Mouse (Mus musculus): ENCODE measurements around the gene Eid2. TPM values are rescaled to one million over a fixed set of nuclear protein-coding genes. Genes with fewer than 3 reads are reported as not detected.

Eid2 gene
- polyA plus RNA-seq, 1 experiment from 2014 or later = 19.9 TPM

- WGBS = 75% methylated on average over 6 of the region's 6 CpGs
Observed at GRCm38 (mm10) chr7:28255476-28255875, 12.2 kb upstream of the Eid2 start.

GRCm38 (mm10) chr7:28262861-28263260 is 4.8 kb upstream of the Eid2 start:
- Histone ChIP-seq H3K4me2 (ENCODE audit: low read depth, low read length) (no peak overlapping the region), H3K4me1 (ENCODE audit: control insufficient read depth, insufficient read depth, low read length) (no peaks in the 10 kb centered on the region), H3K27ac (replicated peaks; ENCODE audit: low read depth, low read length) (no peak overlapping the region), H3K9me3 (replicated peaks; ENCODE audit: control insufficient read depth, low read length) (no peaks in the 10 kb centered on the region), H3K4me3 (ENCODE audit: low read depth, low read length) (no peak overlapping the region), H3K36me3 (replicated peaks; ENCODE audit: control insufficient read depth, insufficient read depth, low read depth, low read length) (no peaks in the 10 kb centered on the region), H3K27me3 (ENCODE audit: control insufficient read depth, insufficient read depth, low read length) (no peaks in the 10 kb centered on the region), H3K9ac (replicated peaks; ENCODE audit: low read length) (no peak overlapping the region)
- WGBS = 38% methylated on average over 5 of the region's 5 CpGs
- ATAC-seq (replicated peaks; ENCODE audit: insufficient number of reproducible peaks, low FRiP score, low TSS enrichment, low read depth) = no peak
- no peak for DNase-seq (ENCODE audit: low spot score)

More at GRCm38 (mm10) chr7:28255476-28255875, 12.2 kb upstream of the Eid2 start:
- no peak overlapping the region for H3K4me3 ChIP-seq (ENCODE audit: low read depth, low read length)
- no peaks in the 10 kb centered on the region for H3K4me1 ChIP-seq (ENCODE audit: control insufficient read depth, insufficient read depth, low read length)
- H3K27ac ChIP-seq (replicated peaks; ENCODE audit: low read depth, low read length) = no peak overlapping the region
- no peak overlapping the region for H3K9ac ChIP-seq (replicated peaks; ENCODE audit: low read length)
- DNase-seq (ENCODE audit: low spot score) = no peak
- ATAC-seq (replicated peaks; ENCODE audit: insufficient number of reproducible peaks, low FRiP score, low TSS enrichment, low read depth) = no peak
- H3K27me3 ChIP-seq (ENCODE audit: control insufficient read depth, insufficient read depth, low read length) = no peaks in the 10 kb centered on the region
- no peaks in the 10 kb centered on the region for H3K9me3 ChIP-seq (replicated peaks; ENCODE audit: control insufficient read depth, low read length)
- H3K4me2 ChIP-seq (ENCODE audit: low read depth, low read length) = no peak overlapping the region
- no peaks in the 10 kb centered on the region for H3K36me3 ChIP-seq (replicated peaks; ENCODE audit: control insufficient read depth, insufficient read depth, low read depth, low read length)

GRCm38 (mm10) chr7:28263786-28264185 is 3.9 kb upstream of the Eid2 start:
- no peaks in the 10 kb centered on the region for H3K9me3 ChIP-seq (replicated peaks; ENCODE audit: control insufficient read depth, low read length)
- no peaks in the 10 kb centered on the region for H3K4me1 ChIP-seq (ENCODE audit: control insufficient read depth, insufficient read depth, low read length)
- H3K4me2 ChIP-seq (ENCODE audit: low read depth, low read length) = no peak overlapping the region
- no peak overlapping the region for H3K27ac ChIP-seq (replicated peaks; ENCODE audit: low read depth, low read length)
- ATAC-seq (replicated peaks; ENCODE audit: insufficient number of reproducible peaks, low FRiP score, low TSS enrichment, low read depth) (no peak), DNase-seq (ENCODE audit: low spot score) (peak; percentile 92)
- no peaks in the 10 kb centered on the region for H3K27me3 ChIP-seq (ENCODE audit: control insufficient read depth, insufficient read depth, low read length)
- no peak overlapping the region for H3K9ac ChIP-seq (replicated peaks; ENCODE audit: low read length)
- no peak overlapping the region for H3K4me3 ChIP-seq (ENCODE audit: low read depth, low read length)
- H3K36me3 ChIP-seq (replicated peaks; ENCODE audit: control insufficient read depth, insufficient read depth, low read depth, low read length) = no peaks in the 10 kb centered on the region
- 7% methylated on average over 15 of the region's 15 CpGs for WGBS

- Histone ChIP-seq H3K4me3 (ENCODE audit: low read depth, low read length) (no peak overlapping the region), H3K27me3 (ENCODE audit: control insufficient read depth, insufficient read depth, low read length) (no peaks in the 10 kb centered on the region), H3K9me3 (replicated peaks; ENCODE audit: control insufficient read depth, low read length) (no peaks in the 10 kb centered on the region), H3K36me3 (replicated peaks; ENCODE audit: control insufficient read depth, insufficient read depth, low read depth, low read length) (no peaks in the 10 kb centered on the region), H3K27ac (replicated peaks; ENCODE audit: low read depth, low read length) (no peak overlapping the region), H3K4me1 (ENCODE audit: control insufficient read depth, insufficient read depth, low read length) (no peaks in the 10 kb centered on the region), H3K9ac (replicated peaks; ENCODE audit: low read length) (no peak overlapping the region), H3K4me2 (ENCODE audit: low read depth, low read length) (no peak overlapping the region)
- DNase-seq (ENCODE audit: low spot score) = no peak
- whole genome bisulfite sequencing = 91% methylated on average over 13 of the region's 13 CpGs
- no peak for ATAC-seq (replicated peaks; ENCODE audit: insufficient number of reproducible peaks, low FRiP score, low TSS enrichment, low read depth)
Observed at GRCm38 (mm10) chr7:28265391-28265790, 2.3 kb upstream of the Eid2 start.

GRCm38 (mm10) chr7:28268042-28268531 is 406 bp downstream of the Eid2 start:
- H3K9ac ChIP-seq (replicated peaks; ENCODE audit: low read length) = peak overlapping the region; percentile 99
- DNase-seq (ENCODE audit: low spot score) = peak; percentile 62
- peak; percentile 50; the same call in 1 of the 2 replicates for ATAC-seq (replicated peaks; ENCODE audit: insufficient number of reproducible peaks, low FRiP score, low TSS enrichment, low read depth)
- peak overlapping the region; percentile 87 for H3K27ac ChIP-seq (replicated peaks; ENCODE audit: low read depth, low read length)
- under 1% methylated on average over 38 of the region's 62 CpGs for WGBS
- no peaks in the 10 kb centered on the region for H3K27me3 ChIP-seq (ENCODE audit: control insufficient read depth, insufficient read depth, low read length)
- H3K4me1 ChIP-seq (ENCODE audit: control insufficient read depth, insufficient read depth, low read length) = no peaks in the 10 kb centered on the region
- peak overlapping the region; percentile 43 for H3K4me2 ChIP-seq (ENCODE audit: low read depth, low read length)
- no peaks in the 10 kb centered on the region for H3K36me3 ChIP-seq (replicated peaks; ENCODE audit: control insufficient read depth, insufficient read depth, low read depth, low read length)
- no peaks in the 10 kb centered on the region for H3K9me3 ChIP-seq (replicated peaks; ENCODE audit: control insufficient read depth, low read length)
- H3K4me3 ChIP-seq (ENCODE audit: low read depth, low read length) = peak overlapping the region; percentile 86

GRCm38 (mm10) chr7:28268576-28268975 is 895 bp downstream of the Eid2 start:
- peak overlapping the region; percentile 86 for H3K4me3 ChIP-seq (ENCODE audit: low read depth, low read length)
- no peaks in the 10 kb centered on the region for H3K9me3 ChIP-seq (replicated peaks; ENCODE audit: control insufficient read depth, low read length)
- WGBS = 33% methylated on average over 16 of the region's 16 CpGs
- no peaks in the 10 kb centered on the region for H3K4me1 ChIP-seq (ENCODE audit: control insufficient read depth, insufficient read depth, low read length)
- peak overlapping the region; percentile 43 for H3K4me2 ChIP-seq (ENCODE audit: low read depth, low read length)
- DNase-seq (ENCODE audit: low spot score) (no peak), ATAC-seq (replicated peaks; ENCODE audit: insufficient number of reproducible peaks, low FRiP score, low TSS enrichment, low read depth) (no peak)
- H3K27ac ChIP-seq (replicated peaks; ENCODE audit: low read depth, low read length) = peak overlapping the region; percentile 87; the same call in 1 of the 2 replicates
- peak overlapping the region; percentile 99 for H3K9ac ChIP-seq (replicated peaks; ENCODE audit: low read length)
- no peaks in the 10 kb centered on the region for H3K27me3 ChIP-seq (ENCODE audit: control insufficient read depth, insufficient read depth, low read length)
- no peaks in the 10 kb centered on the region for H3K36me3 ChIP-seq (replicated peaks; ENCODE audit: control insufficient read depth, insufficient read depth, low read depth, low read length)

- H3K4me3 ChIP-seq (ENCODE audit: low read depth, low read length) = no peak overlapping the region
- H3K4me1 ChIP-seq (ENCODE audit: control insufficient read depth, insufficient read depth, low read length) = no peaks in the 10 kb centered on the region
- H3K9me3 ChIP-seq (replicated peaks; ENCODE audit: control insufficient read depth, low read length) = no peaks in the 10 kb centered on the region
- H3K9ac ChIP-seq (replicated peaks; ENCODE audit: low read length) = no peak overlapping the region
- DNase-seq (ENCODE audit: low spot score) (no peak), ATAC-seq (replicated peaks; ENCODE audit: insufficient number of reproducible peaks, low FRiP score, low TSS enrichment, low read depth) (no peak)
- no peaks in the 10 kb centered on the region for H3K27me3 ChIP-seq (ENCODE audit: control insufficient read depth, insufficient read depth, low read length)
- 89% methylated on average over 12 of the region's 12 CpGs for WGBS
- H3K4me2 ChIP-seq (ENCODE audit: low read depth, low read length) = no peak overlapping the region
- H3K36me3 ChIP-seq (replicated peaks; ENCODE audit: control insufficient read depth, insufficient read depth, low read depth, low read length) = no peaks in the 10 kb centered on the region
- H3K27ac ChIP-seq (replicated peaks; ENCODE audit: low read depth, low read length) = no peak overlapping the region
Observed at GRCm38 (mm10) chr7:28269355-28269754, 1.7 kb downstream of the Eid2 start.

- no peak overlapping the region for H3K4me2 ChIP-seq (ENCODE audit: low read depth, low read length)
- H3K36me3 ChIP-seq (replicated peaks; ENCODE audit: control insufficient read depth, insufficient read depth, low read depth, low read length) = no peaks in the 10 kb centered on the region
- no peaks in the 10 kb centered on the region for H3K9me3 ChIP-seq (replicated peaks; ENCODE audit: control insufficient read depth, low read length)
- H3K4me1 ChIP-seq (ENCODE audit: control insufficient read depth, insufficient read depth, low read length) = no peaks in the 10 kb centered on the region
- H3K27me3 ChIP-seq (ENCODE audit: control insufficient read depth, insufficient read depth, low read length) = no peaks in the 10 kb centered on the region
- no peak for DNase-seq (ENCODE audit: low spot score)
- 69% methylated on average over 3 of the region's 3 CpGs for WGBS
- no peak for ATAC-seq (replicated peaks; ENCODE audit: insufficient number of reproducible peaks, low FRiP score, low TSS enrichment, low read depth)
- H3K9ac ChIP-seq (replicated peaks; ENCODE audit: low read length) = no peak overlapping the region
- H3K27ac ChIP-seq (replicated peaks; ENCODE audit: low read depth, low read length) = no peak overlapping the region
- no peak overlapping the region for H3K4me3 ChIP-seq (ENCODE audit: low read depth, low read length)
Observed at GRCm38 (mm10) chr7:28271761-28272160, 4.1 kb downstream of the Eid2 start.
